Mouse (Mus musculus) ZHBTc4 (cell line): ENCODE results near the gene Ppia.
"Not testable (repeated sequence)": the region's sequence is repeated elsewhere in the genome, so short reads cannot be mapped to it uniquely, and the experiment has no call there.

ENCODE experiments used
- DNase-seq: peaks from one replicate; pipeline ENCODE4 v3.0.0-alpha.2; 2011; ENCODE audit warnings: low read depth, low spot score

Ppia gene

DNA sequence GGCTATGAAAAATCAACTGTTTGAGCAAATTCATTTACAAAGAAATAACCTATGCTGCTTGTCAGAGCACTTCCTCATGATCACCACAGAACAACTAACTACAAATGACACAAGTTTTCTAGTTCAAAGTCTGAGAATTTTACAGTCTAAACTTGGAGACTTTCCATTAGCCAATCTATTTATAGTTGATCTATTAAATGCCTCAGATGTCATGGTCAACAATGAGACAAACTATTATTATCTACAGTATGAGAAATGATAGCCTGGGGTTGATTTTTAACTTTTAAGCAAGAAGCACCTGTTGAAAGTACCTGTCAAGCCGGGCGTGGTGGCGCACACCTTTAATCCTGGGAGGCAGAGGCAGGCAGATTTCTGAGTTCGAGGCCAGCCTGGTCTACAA, 27.3 kb downstream of the Ppia start:
- no peak for DNase-seq

- DNase-seq: no peak
Observed at GRCm38 (mm10) chr11:6443102-6443501, 27.9 kb downstream of the Ppia start.

DNA sequence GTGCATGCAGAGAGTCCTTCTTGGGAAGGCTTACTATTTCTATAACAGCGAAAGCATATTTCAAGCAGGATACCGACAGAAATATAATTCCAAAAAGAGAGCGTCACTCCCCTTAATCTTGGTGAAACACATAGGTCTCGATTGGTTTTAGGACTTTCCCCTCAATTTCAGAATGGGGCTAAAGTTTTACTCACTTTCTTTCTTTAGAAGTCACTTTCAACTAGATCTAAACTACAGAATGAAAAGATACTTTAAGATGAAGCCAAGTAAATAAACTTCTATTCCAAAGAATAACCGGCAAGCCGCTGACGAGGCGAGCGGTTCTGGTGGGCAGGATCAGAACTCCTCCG, 28.5 kb downstream of the Ppia start:
- no peak for DNase-seq

DNA sequence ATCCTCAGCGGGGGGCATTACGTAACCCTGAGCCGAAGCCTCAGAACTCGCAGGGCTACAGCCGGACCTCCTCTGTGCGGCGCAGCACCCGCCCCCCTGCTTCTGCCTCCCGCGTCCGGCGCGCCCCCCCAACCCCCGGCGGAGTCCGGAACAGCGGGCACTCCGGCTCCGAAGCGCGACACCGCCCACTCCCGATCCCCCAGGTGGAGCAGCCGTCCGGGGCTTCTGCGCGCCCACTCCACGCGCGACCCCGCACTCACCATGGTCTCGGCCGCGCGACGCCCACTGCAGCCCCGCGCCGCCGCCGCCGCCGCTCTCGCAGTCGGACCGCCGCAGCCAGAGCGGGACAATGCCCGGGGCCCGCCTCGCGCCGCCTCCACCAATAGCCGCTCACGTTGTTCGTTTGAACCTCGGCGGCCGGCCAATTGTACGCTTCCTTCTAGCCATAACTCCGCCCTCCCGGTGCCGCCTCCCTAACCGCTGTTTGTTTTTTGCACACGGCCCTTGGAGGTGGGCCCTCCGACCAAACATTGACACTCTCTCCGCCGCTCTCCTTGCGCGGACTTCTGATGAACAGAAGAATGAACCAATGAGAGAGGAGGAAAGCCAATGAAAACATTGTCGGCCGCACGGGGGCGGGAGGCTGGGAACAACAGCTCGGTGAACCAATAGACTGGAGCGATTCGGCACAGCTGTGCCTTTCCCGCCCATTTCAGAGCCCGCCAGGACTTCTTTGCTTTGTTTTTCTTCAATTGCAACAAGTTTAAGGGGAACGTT, 29.0 kb downstream of the Ppia start, which contains the start of gene H2afv:
Gene H2afv (minus strand): TSS at position 367 of the 777 bp plus-strand sequence.
- DNase-seq: peak; percentile 100

DNA sequence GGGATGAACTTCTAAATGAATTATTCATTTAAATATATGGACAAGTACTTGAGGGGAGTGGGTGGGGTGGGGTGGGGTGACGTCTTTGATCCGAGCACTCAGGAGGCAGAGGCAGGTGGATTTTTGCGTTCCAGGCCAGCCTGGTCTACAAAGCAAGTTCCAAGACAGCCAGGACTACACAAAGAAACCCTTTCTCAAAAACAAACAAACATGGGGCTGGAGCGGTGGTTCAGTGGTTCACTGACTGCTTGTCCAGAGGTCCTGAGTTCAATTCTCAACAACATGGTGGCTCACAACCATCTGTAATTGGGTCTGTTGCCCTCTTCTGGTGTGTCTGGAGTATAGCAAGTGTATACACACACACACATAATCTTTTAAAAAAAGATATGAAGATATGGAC, 30.2 kb downstream of the Ppia start:
- DNase-seq: no peak

GRCm38 (mm10) chr11:6445951-6446350, 30.7 kb downstream of the Ppia start:
- DNase-seq: no peak

- no peak for DNase-seq
Observed at GRCm38 (mm10) chr11:6447493-6447892, 32.2 kb downstream of the Ppia start.

- DNase-seq: not testable (repeated sequence)
Observed at GRCm38 (mm10) chr11:6448155-6448554, 32.9 kb downstream of the Ppia start.

- peak; percentile 81 for DNase-seq
Observed at GRCm38 (mm10) chr11:6456083-6456482, 40.8 kb downstream of the Ppia start.

DNA sequence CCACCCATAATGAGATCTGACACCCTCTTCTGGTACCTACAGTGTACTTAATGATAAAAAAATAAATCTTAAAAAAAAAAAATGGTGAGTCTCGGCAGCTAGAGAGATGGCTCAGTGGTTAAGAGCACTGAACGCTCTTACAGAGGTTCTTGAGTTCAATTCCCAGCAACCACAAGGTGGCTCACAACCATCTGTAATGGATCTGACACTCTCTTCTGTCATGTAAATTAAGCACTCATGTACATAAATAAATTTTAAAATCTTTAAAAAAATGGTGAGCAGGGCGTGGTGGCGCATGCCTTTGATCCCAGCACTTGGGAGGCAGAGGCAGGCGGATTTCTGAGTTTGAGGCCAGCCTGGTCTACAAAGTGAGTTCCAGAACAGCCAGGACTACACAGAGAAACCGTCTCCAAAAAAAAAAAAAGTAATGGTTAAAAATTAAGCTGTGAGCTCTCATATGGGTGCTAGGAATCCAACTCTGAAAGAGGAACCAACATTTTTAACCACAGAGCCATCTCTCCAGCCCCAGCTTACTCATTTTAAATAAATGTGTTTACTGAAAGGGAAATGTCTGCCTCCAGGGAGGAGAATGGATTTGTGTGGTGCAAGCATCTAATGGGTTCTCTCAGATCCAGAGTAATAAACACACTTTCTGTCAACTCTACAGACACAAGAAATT, 48.1 kb downstream of the Ppia start:
- peak; percentile 45 for DNase-seq

- peak; percentile 77 for DNase-seq
Observed at GRCm38 (mm10) chr11:6465122-6465521, 49.9 kb downstream of the Ppia start.

DNA sequence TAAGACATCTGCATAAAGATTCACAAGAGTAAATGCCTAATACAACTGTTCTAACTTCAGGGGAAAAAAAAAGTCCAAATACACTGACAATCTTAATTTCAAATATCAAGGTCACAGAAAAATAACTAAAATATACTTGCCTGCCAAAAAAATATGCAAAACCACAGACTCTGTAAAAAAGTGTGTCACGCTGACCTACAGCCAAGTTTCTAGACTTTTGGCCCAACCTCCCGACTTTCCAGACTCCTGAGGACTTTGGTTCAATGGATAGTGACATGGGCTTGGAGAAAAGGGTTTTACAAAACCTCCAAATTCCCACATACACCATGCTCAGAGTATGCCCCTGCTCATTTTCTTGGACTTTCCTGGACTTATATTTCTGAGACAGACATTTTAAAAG, 53.3 kb downstream of the Ppia start:
- DNase-seq: no peak
